Mouse (Mus musculus) heart, embryonic 12.5 days (tissue): ENCODE results near the gene Apopt1. TPM values are rescaled to one million over a fixed set of nuclear protein-coding genes. Genes with fewer than 3 reads are reported as not detected.
A peak's percentile ranks its signal among the peaks of the same experiment; 100 is the strongest.

ENCODE experiments used
- ATAC-seq: fragments of 200-750 bp; cut with Nextera tagmentation; 2 replicates; pipeline ENCODE4 v1.8.0; 2017; ENCODE audit warnings: moderate TSS enrichment, moderate library complexity; ENCODE audit not compliant: insufficient number of reproducible peaks, low FRiP score
- H3K27ac ChIP-seq: fragments of 300-500 bp; sonication (generic); 2 replicates; pipeline ENCODE4 v1.5.1; 2016; ENCODE audit warnings: mild to moderate bottlenecking, moderate library complexity; ENCODE audit not compliant: poor library complexity, severe bottlenecking
- H3K27me3 ChIP-seq: fragments of 300-500 bp; sonication (generic); replicated peaks from 2 replicates; pipeline ENCODE4 v1.6.1; 2016; ENCODE audit warnings: mild to moderate bottlenecking, moderate library complexity
- H3K36me3 ChIP-seq: fragments of 300-500 bp; sonication (generic); 2 replicates; pipeline ENCODE4 v1.6.1; 2016; ENCODE audit warnings: mild to moderate bottlenecking, moderate library complexity
- H3K4me1 ChIP-seq: fragments of 300-500 bp; sonication (generic); replicated peaks from 2 replicates; pipeline ENCODE4 v1.6.1; 2016; ENCODE audit warnings: mild to moderate bottlenecking
- H3K4me2 ChIP-seq: fragments of 300-500 bp; sonication (generic); 2 replicates; pipeline ENCODE4 v1.6.1; 2016; ENCODE audit warnings: mild to moderate bottlenecking, moderate library complexity
- H3K4me3 ChIP-seq: fragments of 300-500 bp; sonication (generic); 2 replicates; pipeline ENCODE4 v1.5.1; 2016; ENCODE audit warnings: mild to moderate bottlenecking
- H3K9ac ChIP-seq: fragments of 300-500 bp; sonication (generic); 2 replicates; pipeline ENCODE4 v1.6.1; 2016; ENCODE audit warnings: mild to moderate bottlenecking, moderate library complexity
- H3K9me3 ChIP-seq: fragments of 300-500 bp; sonication (generic); replicated peaks from 2 replicates; pipeline ENCODE4 v1.6.1; 2016; ENCODE audit warnings: mild to moderate bottlenecking, moderate library complexity
- WGBS: fragments of 180-500 bp; shearing (Covaris S2); methylation state at CpG from one replicate; pipeline ENCODE4 v1.1.7; 2016; 5-methylcytosine and 5-hydroxymethylcytosine counted together
- polyA plus RNA-seq: library from polyadenylated mRNA; unstranded; fragments of >200 nt; fragmentation: Nextera tagmentation; extraction: Ambion mirVana; gene quantifications from 2 replicates; pipeline ENCODE4 v1.2.1, GENCODE M21; 2016

Apopt1 gene
- polyA plus RNA-seq, 1 experiment from 2014 or later = 48.8 TPM

GRCm38 (mm10) chr12:111680661-111681060 lies 32.4 kb upstream of the Apopt1 start:
- Histone ChIP-seq H3K9ac (no peak overlapping the region), H3K36me3 (peaks cover 20% of the 10 kb centered on the region), H3K9me3 (no peaks in the 10 kb centered on the region), H3K4me2 (no peak overlapping the region), H3K27ac (no peak overlapping the region), H3K4me3 (no peak overlapping the region), H3K4me1 (peaks cover 56% of the 10 kb centered on the region), H3K27me3 (no peaks in the 10 kb centered on the region)
- ATAC-seq = no peak
- 89% methylated on average over 13 of the region's 13 CpGs for WGBS

- peaks cover 20% of the 10 kb centered on the region for H3K36me3 ChIP-seq
- H3K27ac ChIP-seq = peak overlapping the region; percentile 96
- ATAC-seq = no peak
- H3K4me1 ChIP-seq = peaks cover 56% of the 10 kb centered on the region
- no peak overlapping the region for H3K4me2 ChIP-seq
- peak overlapping the region; percentile 53 for H3K9ac ChIP-seq
- H3K4me3 ChIP-seq = no peak overlapping the region
- no peaks in the 10 kb centered on the region for H3K9me3 ChIP-seq
- 78% methylated on average over 8 of the region's 8 CpGs for WGBS
- no peaks in the 10 kb centered on the region for H3K27me3 ChIP-seq
Measured at GRCm38 (mm10) chr12:111681305-111681704, 31.8 kb upstream of the Apopt1 start.

- 52% methylated on average over 5 of the region's 5 CpGs for whole genome bisulfite sequencing
- peak overlapping the region; percentile 57; the same call in 1 of the 2 replicates for H3K9ac ChIP-seq
- ATAC-seq = no peak
- peaks cover 20% of the 10 kb centered on the region for H3K36me3 ChIP-seq
- peak overlapping the region; percentile 96 for H3K27ac ChIP-seq
- H3K27me3 ChIP-seq = no peaks in the 10 kb centered on the region
- H3K9me3 ChIP-seq = no peaks in the 10 kb centered on the region
- H3K4me3 ChIP-seq = no peak overlapping the region
- H3K4me2 ChIP-seq = no peak overlapping the region
- H3K4me1 ChIP-seq = peaks cover 58% of the 10 kb centered on the region
Measured at GRCm38 (mm10) chr12:111682003-111682402, 31.1 kb upstream of the Apopt1 start.

- Histone ChIP-seq H3K27ac (peak overlapping the region; percentile 96), H3K9me3 (no peaks in the 10 kb centered on the region), H3K4me3 (no peak overlapping the region), H3K4me1 (peaks cover 59% of the 10 kb centered on the region), H3K36me3 (peaks cover 20% of the 10 kb centered on the region), H3K9ac (peak overlapping the region; percentile 57; the same call in 1 of the 2 replicates), H3K27me3 (no peaks in the 10 kb centered on the region), H3K4me2 (peak overlapping the region; percentile 30)
- ATAC-seq = peak; percentile 36; the same call in 1 of the 2 replicates
- WGBS = 31% methylated on average over 5 of the region's 5 CpGs
Measured at GRCm38 (mm10) chr12:111682806-111683205, 30.3 kb upstream of the Apopt1 start.

- H3K9me3 ChIP-seq = no peaks in the 10 kb centered on the region
- peaks cover 7% of the 10 kb centered on the region for H3K36me3 ChIP-seq
- H3K4me2 ChIP-seq = no peak overlapping the region
- no peak overlapping the region for H3K27ac ChIP-seq
- no peak overlapping the region for H3K9ac ChIP-seq
- WGBS = 74% methylated on average over 4 of the region's 4 CpGs
- H3K4me1 ChIP-seq = peaks cover 67% of the 10 kb centered on the region
- no peak overlapping the region for H3K4me3 ChIP-seq
- no peak for ATAC-seq
- H3K27me3 ChIP-seq = no peaks in the 10 kb centered on the region
Measured at GRCm38 (mm10) chr12:111686390-111686789, 26.7 kb upstream of the Apopt1 start.

- peak overlapping the region; percentile 19; the same call in 1 of the 2 replicates for H3K4me2 ChIP-seq
- peaks cover 67% of the 10 kb centered on the region for H3K4me1 ChIP-seq
- H3K27ac ChIP-seq = peak overlapping the region; percentile 91
Measured at GRCm38 (mm10) chr12:111687350-111688068, 25.6 kb upstream of the Apopt1 start.

GRCm38 (mm10) chr12:111688069-111688428 lies 25.0 kb upstream of the Apopt1 start:
- WGBS = 19% methylated on average over 2 of the region's 2 CpGs
- peak overlapping the region; percentile 60; the same call in 1 of the 2 replicates for H3K9ac ChIP-seq
- peaks cover 67% of the 10 kb centered on the region for H3K4me1 ChIP-seq

More at GRCm38 (mm10) chr12:111687350-111688068, 25.6 kb upstream of the Apopt1 start:
- Histone ChIP-seq H3K27me3 (no peaks in the 10 kb centered on the region), H3K9me3 (no peaks in the 10 kb centered on the region), H3K9ac (peak overlapping the region; percentile 60), H3K36me3 (0 out of 2 replicates have a peak, but pooled peaks cover 4% of the 10 kb centered on the region), H3K4me3 (no peak overlapping the region)
- WGBS = 24% methylated on average over 14 of the region's 14 CpGs
- ATAC-seq = peak; percentile 56; the same call in 1 of the 2 replicates

GRCm38 (mm10) chr12:111689426-111689825 lies 23.6 kb upstream of the Apopt1 start:
- H3K36me3 ChIP-seq = no peaks in the 10 kb centered on the region

More at GRCm38 (mm10) chr12:111688069-111688428, 25.0 kb upstream of the Apopt1 start:
- peak overlapping the region; percentile 91 for H3K27ac ChIP-seq
- H3K4me2 ChIP-seq = peak overlapping the region; percentile 19; the same call in 1 of the 2 replicates
- H3K9me3 ChIP-seq = no peaks in the 10 kb centered on the region
- H3K4me3 ChIP-seq = no peak overlapping the region
- ATAC-seq = no peak
- H3K27me3 ChIP-seq = no peaks in the 10 kb centered on the region
- H3K36me3 ChIP-seq = 0 out of 2 replicates have a peak, but pooled peaks cover 4% of the 10 kb centered on the region

GRCm38 (mm10) chr12:111691346-111691872 lies 21.7 kb upstream of the Apopt1 start:
- Histone ChIP-seq H3K4me3 (no peak overlapping the region), H3K27ac (peak overlapping the region; percentile 34; the same call in 1 of the 2 replicates), H3K9me3 (no peaks in the 10 kb centered on the region), H3K4me2 (no peak overlapping the region), H3K4me1 (peaks cover 81% of the 10 kb centered on the region), H3K36me3 (no peaks in the 10 kb centered on the region), H3K27me3 (no peaks in the 10 kb centered on the region), H3K9ac (peak overlapping the region; percentile 6; the same call in 1 of the 2 replicates)
- 29% methylated on average over 5 of the region's 5 CpGs for WGBS
- no peak for ATAC-seq

More at GRCm38 (mm10) chr12:111689426-111689825, 23.6 kb upstream of the Apopt1 start:
- H3K4me1 ChIP-seq = peaks cover 69% of the 10 kb centered on the region
- H3K4me2 ChIP-seq = no peak overlapping the region
- H3K27me3 ChIP-seq = no peaks in the 10 kb centered on the region
- no peaks in the 10 kb centered on the region for H3K9me3 ChIP-seq
- WGBS = 68% methylated on average over 11 of the region's 11 CpGs
- no peak for ATAC-seq
- H3K9ac ChIP-seq = no peak overlapping the region
- no peak overlapping the region for H3K4me3 ChIP-seq
- H3K27ac ChIP-seq = no peak overlapping the region

- Histone ChIP-seq H3K9me3 (no peaks in the 10 kb centered on the region), H3K4me1 (peaks cover 70% of the 10 kb centered on the region), H3K9ac (no peak overlapping the region), H3K4me2 (no peak overlapping the region), H3K27me3 (no peaks in the 10 kb centered on the region), H3K27ac (no peak overlapping the region), H3K4me3 (no peak overlapping the region), H3K36me3 (no peaks in the 10 kb centered on the region)
- 83% methylated on average over 5 of the region's 5 CpGs for WGBS
- ATAC-seq = no peak
Measured at GRCm38 (mm10) chr12:111692899-111693298, 20.2 kb upstream of the Apopt1 start.
